Mouse (Mus musculus) lung, adult 2 months (tissue): ENCODE data around the gene Gclm. TPM values are rescaled to one million over a fixed set of nuclear protein-coding genes. Genes with fewer than 3 reads are reported as not detected.

Experiments
- DNase-seq: peaks from one replicate; pipeline ENCODE4 v3.0.0; 2022
- H3K4me1 ChIP-seq: fragments of 200-500 bp; 2 replicates; pipeline ENCODE4 v1.6.1; 2011; ENCODE audit warnings: low read length; ENCODE audit not compliant: control insufficient read depth, insufficient read depth
- H3K4me3 ChIP-seq: fragments of 200-500 bp; replicated peaks from 2 replicates; pipeline ENCODE3; 2011; ENCODE audit warnings: low read depth, mild to moderate bottlenecking, control low read depth, low read length; ENCODE audit errors: extremely low read depth
- CTCF ChIP-seq: fragments of 200-500 bp; IDR thresholded peaks from 2 replicates; pipeline ENCODE4 v1.5.1; 2011; ENCODE audit warnings: mild to moderate bottlenecking, low read length, control low read depth; ENCODE audit not compliant: insufficient read depth
- POLR2A ChIP-seq: fragments of 200-500 bp; IDR thresholded peaks from 2 replicates; pipeline ENCODE4 v1.6.1; 2011; ENCODE audit warnings: low read depth, mild to moderate bottlenecking, control low read depth, low read length, borderline replicate concordance; ENCODE audit errors: extremely low read depth
- WGBS: fragments of 180-500 bp; shearing (Covaris S2); methylation state at CpG from one replicate; pipeline ENCODE4 v1.1.7; 2018; 5-methylcytosine and 5-hydroxymethylcytosine counted together
- polyA plus RNA-seq: library from polyadenylated mRNA; depleted of rRNA; stranded (reverse); fragments of >200 nt; gene quantifications from 2 replicates; pipeline ENCODE4 v1.2.3, GENCODE M21; 2012

Gene Gclm
- polyA plus RNA-seq, 1 experiment: 43.6 TPM

GRCm38 (mm10) chr3:122205753-122206152, 39.6 kb upstream of the Gclm start:
- DNase-seq: no peak
- Histone ChIP-seq H3K4me3 (no peak overlapping the region), H3K4me1 (no peaks in the 10 kb centered on the region)
- 88% methylated on average over 6 of the region's 6 CpGs for WGBS
- TF ChIP-seq CTCF: no peak
- no peak for TF ChIP-seq POLR2A

DNA sequence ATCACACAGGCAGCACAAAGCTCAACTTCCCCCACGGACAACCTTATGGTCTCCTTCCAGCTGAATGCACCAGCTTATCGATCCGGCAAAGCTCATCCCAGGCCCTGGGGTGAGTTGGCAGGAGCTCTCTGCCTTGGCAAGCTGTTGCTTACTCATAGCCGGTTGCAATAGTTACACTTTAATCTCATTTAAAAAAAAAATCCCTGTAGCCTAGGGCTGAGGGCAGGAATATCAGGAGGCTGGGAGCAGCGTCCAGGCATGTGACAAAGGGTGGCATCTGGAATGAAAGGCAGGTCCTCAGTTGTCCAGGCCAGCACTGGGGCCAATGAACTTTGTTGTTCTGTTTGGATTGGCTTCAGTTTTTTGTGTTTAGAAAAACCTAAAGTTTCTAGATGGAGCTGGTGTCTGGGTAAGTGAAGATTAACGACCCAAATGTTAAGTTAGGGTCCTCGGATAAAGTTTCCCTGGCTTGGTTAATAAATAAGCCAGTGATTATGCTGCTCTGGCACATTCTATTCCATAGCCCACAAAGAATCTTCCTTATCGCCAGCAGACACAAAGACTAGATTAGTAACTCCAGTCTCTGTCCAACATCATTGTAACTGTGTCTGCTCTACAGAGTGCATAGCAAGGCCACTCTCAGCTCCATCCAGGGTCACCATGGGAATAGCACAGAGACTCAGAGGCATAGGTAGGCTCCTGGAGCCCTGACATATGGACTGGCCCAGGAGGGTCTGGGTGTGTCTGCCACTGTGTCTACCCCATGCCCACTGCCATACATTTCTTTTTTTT, 38.9 kb upstream of the Gclm start:
- H3K4me3 ChIP-seq: no peak overlapping the region
- 60% methylated on average over 8 of the region's 8 CpGs for WGBS
- TF ChIP-seq CTCF: no peak
- no peak for TF ChIP-seq POLR2A
- DNase-seq: no peak
- H3K4me1 ChIP-seq: no peaks in the 10 kb centered on the region

- DNase-seq: no peak
- no peak overlapping the region for H3K4me3 ChIP-seq
- TF ChIP-seq POLR2A (no peak), CTCF (no peak)
- WGBS: 93% methylated on average over 6 of the region's 6 CpGs
- H3K4me1 ChIP-seq: no peaks in the 10 kb centered on the region
These were observed 37.6 kb upstream of the Gclm start for GRCm38 (mm10) chr3:122207766-122208165.

GRCm38 (mm10) chr3:122208296-122209225, 36.8 kb upstream of the Gclm start:
- 60% methylated on average over 15 of the region's 15 CpGs for WGBS

GRCm38 (mm10) chr3:122209511-122209910, 35.8 kb upstream of the Gclm start:
- DNase-seq: no peak
- 87% methylated on average over 11 of the region's 11 CpGs for WGBS
- TF ChIP-seq CTCF: no peak
- no peak for TF ChIP-seq POLR2A
- Histone ChIP-seq H3K4me1 (no peaks in the 10 kb centered on the region), H3K4me3 (no peak overlapping the region)

More at GRCm38 (mm10) chr3:122208296-122209225, 36.8 kb upstream of the Gclm start:
- no peak for DNase-seq
- H3K4me3 ChIP-seq: no peak overlapping the region
- TF ChIP-seq POLR2A (no peak), CTCF (no peak)
- no peaks in the 10 kb centered on the region for H3K4me1 ChIP-seq

DNA sequence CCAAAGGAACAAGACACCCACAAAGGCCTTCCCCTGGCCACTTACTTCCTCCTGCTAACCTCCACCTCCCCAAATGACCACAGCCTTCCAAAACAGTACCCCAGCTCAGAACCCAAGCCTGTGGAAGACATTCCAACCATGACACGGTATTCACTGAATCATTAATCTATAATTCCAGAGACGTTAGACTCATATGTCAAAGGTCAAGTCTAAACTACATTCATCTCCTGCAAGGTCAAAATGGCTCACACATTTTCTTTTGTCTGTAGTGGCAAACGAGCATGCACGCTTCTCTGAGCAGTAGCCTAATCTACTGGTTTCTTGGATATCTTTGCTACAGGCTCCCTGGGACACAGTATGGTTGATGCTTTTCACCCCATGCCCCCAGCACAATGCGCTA, 34.9 kb upstream of the Gclm start:
- H3K4me1 ChIP-seq: no peaks in the 10 kb centered on the region
- DNase-seq: no peak
- H3K4me3 ChIP-seq: no peak overlapping the region
- 63% methylated on average over 5 of the region's 5 CpGs for WGBS
- TF ChIP-seq CTCF (no peak), POLR2A (no peak)

- TF ChIP-seq POLR2A (no peak), CTCF (no peak)
- Histone ChIP-seq H3K4me3 (no peak overlapping the region), H3K4me1 (no peaks in the 10 kb centered on the region)
- WGBS: 68% methylated on average over 7 of the region's 7 CpGs
- DNase-seq: no peak
These were observed 34.5 kb upstream of the Gclm start for GRCm38 (mm10) chr3:122210846-122211245.

- 58% methylated on average over 13 of the region's 13 CpGs for WGBS
- TF ChIP-seq CTCF (no peak), POLR2A (no peak)
These were observed 33.8 kb upstream of the Gclm start for GRCm38 (mm10) chr3:122211446-122212125.

More at GRCm38 (mm10) chr3:122211446-122212125, 33.8 kb upstream of the Gclm start:
- Histone ChIP-seq H3K4me1 (no peaks in the 10 kb centered on the region), H3K4me3 (no peak overlapping the region)
- DNase-seq: no peak
